ENCODE assay signal across 19 mouse cellular contexts in the genomic region with DNA sequence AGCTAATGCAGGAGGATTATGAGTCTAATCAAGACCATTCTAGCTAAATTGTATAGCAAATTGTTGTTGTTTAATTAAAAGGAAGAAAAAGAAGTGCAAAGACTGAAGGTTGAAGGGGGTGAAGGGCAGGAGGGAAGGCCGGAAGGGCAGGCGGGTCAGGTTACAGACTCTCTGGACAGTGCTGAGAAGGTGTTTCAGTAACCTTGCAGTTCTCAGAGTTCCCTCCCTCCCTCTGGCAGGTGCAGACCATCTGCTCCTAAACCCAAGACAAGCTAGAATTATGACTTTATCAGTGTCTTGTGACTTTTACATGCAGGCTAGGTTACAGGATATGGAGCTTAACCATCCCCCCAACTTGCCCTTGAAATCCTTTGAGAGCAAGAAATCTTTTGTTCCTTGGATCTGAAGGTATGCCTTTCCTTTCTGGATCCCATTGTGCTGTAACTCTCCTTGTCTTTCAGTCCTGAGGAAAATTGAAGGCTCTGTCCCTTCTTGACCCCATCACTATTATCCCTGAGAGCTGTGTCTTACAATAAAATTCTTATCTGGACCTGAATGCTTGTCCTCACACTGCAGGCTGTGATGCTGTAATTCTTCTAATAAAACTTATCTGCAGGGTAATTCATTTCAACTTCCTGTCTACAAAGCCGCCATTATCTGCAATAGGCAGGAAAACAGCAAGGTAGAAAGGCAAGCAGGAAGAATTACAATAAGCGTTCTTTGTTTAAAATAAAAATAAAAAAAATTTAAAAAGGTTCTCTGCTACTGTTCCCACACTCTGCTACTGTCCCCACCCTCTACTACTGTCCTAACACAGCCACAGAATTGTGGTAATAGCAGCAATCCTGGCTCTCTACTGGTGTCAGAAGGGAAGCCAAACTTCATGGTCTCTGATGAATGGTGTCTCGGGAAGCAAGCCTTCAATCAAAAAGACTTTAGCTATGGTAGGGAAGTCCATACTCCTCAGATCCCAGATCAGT. TPM values are rescaled to one million over a fixed set of nuclear protein-coding genes. Genes with fewer than 3 reads are reported as not detected.
DNase-seq lines count a peak whose midpoint lies in the region; ATAC-seq and TF ChIP-seq lines count a peak whose summit lies in the region.
"Had no signal": no experiment of that assay in that cellular context is flagged by ENCODE, and none has a peak within 500 bp of the region (broad histone marks: within the 10 kb centered on the region; RNA-seq: fewer than 3 reads in every experiment).

No protein-coding gene starts in this region.

- no peak overlapping the region for H3K4me2 ChIP-seq in kidney, embryonic 15.5 days
- no peak overlapping the region for H3K4me2 ChIP-seq in intestine, embryonic 14.5 days (ENCODE audit: low read length)
- H3K4me2 ChIP-seq: heart, embryonic 11.5 days had no signal

- TF ChIP-seq CTCF in testis, adult 2 months (IDR thresholded peaks at IDR 0.05; ENCODE audit: control insufficient read depth, insufficient read depth, insufficient replicate concordance, low read depth, low read length), result no peak

- no peaks in the 10 kb centered on the region for H3K27me3 ChIP-seq in kidney, embryonic 15.5 days
- no peaks in the 10 kb centered on the region for H3K27me3 ChIP-seq in testis, adult 2 months (ENCODE audit: control insufficient read depth, insufficient read depth, low read length)
- no peaks in the 10 kb centered on the region for H3K27me3 ChIP-seq in intestine, embryonic 14.5 days (replicated peaks; ENCODE audit: control insufficient read depth, insufficient read depth, low read length)

- no peaks in the 10 kb centered on the region for H3K36me3 ChIP-seq in kidney, embryonic 15.5 days
- no peaks in the 10 kb centered on the region; the same call in 1 of the 2 replicates for H3K36me3 ChIP-seq in testis, adult 2 months (ENCODE audit: control insufficient read depth, insufficient read depth, low read length)
- no peaks in the 10 kb centered on the region for H3K36me3 ChIP-seq in intestine, embryonic 14.5 days (ENCODE audit: control insufficient read depth, insufficient read depth, low read length)

- ATAC-seq in kidney, embryonic 15.5 days (replicated peaks; ENCODE audit: low FRiP score), result peak; percentile 92
- peak; percentile 74 for ATAC-seq in intestine, embryonic 14.5 days (replicated peaks; ENCODE audit: low FRiP score, low TSS enrichment, low read depth)
- ATAC-seq: liver, postnatal 0 days had no signal

- no peak for TF ChIP-seq POLR2A in testis, adult 2 months (IDR thresholded peaks at IDR 0.05; ENCODE audit: control insufficient read depth, low read depth, low read length)

- peaks cover 5% of the 10 kb centered on the region; the same call in 1 of the 2 replicates for H3K4me1 ChIP-seq in kidney, embryonic 15.5 days
- H3K4me1 ChIP-seq in testis, adult 2 months (ENCODE audit: control insufficient read depth, insufficient read depth, low read length), result no peaks in the 10 kb centered on the region
- H3K4me1 ChIP-seq in intestine, embryonic 14.5 days (replicated peaks; ENCODE audit: control insufficient read depth, insufficient read depth, low read length), result 0 out of 2 replicates have a peak, but pooled peaks cover 2% of the 10 kb centered on the region

- H3K27ac ChIP-seq in kidney, embryonic 15.5 days, result peak overlapping the region; percentile 45
- H3K27ac ChIP-seq in testis, adult 2 months (ENCODE audit: control insufficient read depth, insufficient read depth, low read depth, low read length), result no peak overlapping the region
- H3K27ac ChIP-seq in intestine, embryonic 14.5 days (ENCODE audit: low read depth), result peak overlapping the region; percentile 9; the same call in 1 of the 2 replicates
- H3K27ac ChIP-seq: gastrocnemius, adult 2 months had no signal

- no peak for DNase-seq in kidney, postnatal 36 days
- no peak for DNase-seq in testis, postnatal 14 days (ENCODE audit: low spot score)
- no peak for DNase-seq in intestine, embryonic 14.5 days (ENCODE audit: low spot score)
- no peak for DNase-seq in adrenal gland, postnatal 36 days
- no peak for DNase-seq in retina, postnatal 1 day
- no peak for DNase-seq in layer of hippocampus, postnatal 25 days (ENCODE audit: extremely low spot score in 1 of 2, low spot score in 1 of 2)
- DNase-seq: adrenal gland, adult 8-10 months; cerebellum, adult 9-11 months; gastrocnemius, adult 2 months; heart, postnatal 10 days; liver; liver, postnatal 0 days; lung, postnatal 10 days; thymus, adult 2 months had no signal

- H3K9me3 ChIP-seq in kidney, embryonic 15.5 days (replicated peaks), result no peaks in the 10 kb centered on the region
- H3K9me3 ChIP-seq in intestine, embryonic 14.5 days (ENCODE audit: control insufficient read depth, low read length), result no peaks in the 10 kb centered on the region

- H3K4me3 ChIP-seq in kidney, embryonic 15.5 days (replicated peaks), result no peak overlapping the region
- peak overlapping the region; percentile 25 for H3K4me3 ChIP-seq in testis, adult 2 months (ENCODE audit: control insufficient read depth, low read depth, low read length)
- no peak overlapping the region for H3K4me3 ChIP-seq in intestine, embryonic 14.5 days (ENCODE audit: low read depth, low read length)
- H3K4me3 ChIP-seq: gastrocnemius, adult 2 months had no signal

- no peak overlapping the region for H3K9ac ChIP-seq in kidney, embryonic 15.5 days
- H3K9ac ChIP-seq in intestine, embryonic 14.5 days (ENCODE audit: low read length), result no peak overlapping the region
- H3K9ac ChIP-seq: liver, postnatal 0 days had no signal

- WGBS in kidney, embryonic 15.5 days, result 26% methylated on average over 5 of the region's 5 CpGs
- WGBS in intestine, embryonic 14.5 days, result 45% methylated on average over 5 of the region's 5 CpGs

RNA-seq across cellular contexts. Expression of gene Rasef, which starts 16.7 kb away (rescaled TPM):
- polyA plus RNA-seq in kidney, embryonic 15.5 days (2015; fragmentation: Nextera tagmentation; extraction: Ambion mirVana), result 6.6 and 7.5 TPM in 2 replicates
- 12.1 and 12.4 TPM in 2 replicates for polyA plus RNA-seq in testis, adult 2 months (2012; rRNA removed)
- 6.6 and 7.7 TPM in 2 replicates for polyA plus RNA-seq in intestine, embryonic 14.5 days (2014; fragmentation: Nextera tagmentation; extraction: Ambion mirVana)
- not detected for total RNA-seq in adrenal gland, postnatal 36 days (2021)
- under 1 TPM; 0.12 to 0.21 TPM for total RNA-seq in layer of hippocampus, postnatal 25 days (2021)
- total RNA-seq: gastrocnemius, adult 2 months; megakaryocyte, adult 5-6 weeks had no signal
- polyA plus RNA-seq: cortical plate, adult 2 months had no signal
